Mouse (Mus musculus) intestine, postnatal 0 days (tissue): Measurements from ENCODE around the gene Slc37a3. TPM values are rescaled to one million over a fixed set of nuclear protein-coding genes. Genes with fewer than 3 reads are reported as not detected.

Source experiments
- ATAC-seq: fragments of 200-750 bp; cut with Nextera tagmentation; 2 replicates; pipeline ENCODE4 v1.8.0; 2017; ENCODE audit warnings: mild to moderate bottlenecking, moderate TSS enrichment, moderate library complexity
- H3K27ac ChIP-seq: fragments of 300-500 bp; sonication (generic); 2 replicates; pipeline ENCODE4 v1.5.1; 2014; ENCODE audit warnings: mild to moderate bottlenecking, low read depth, low read length, moderate library complexity
- H3K27me3 ChIP-seq: fragments of 300-500 bp; sonication (generic); replicated peaks from 2 replicates; pipeline ENCODE4 v1.6.1; 2014; ENCODE audit warnings: low read length, mixed read lengths; ENCODE audit not compliant: control insufficient read depth, insufficient read depth
- H3K36me3 ChIP-seq: fragments of 300-500 bp; sonication (generic); 2 replicates; pipeline ENCODE4 v1.6.1; 2014; ENCODE audit warnings: mild to moderate bottlenecking, moderate library complexity; ENCODE audit not compliant: control insufficient read depth, insufficient read depth
- H3K4me1 ChIP-seq: fragments of 300-500 bp; sonication (generic); replicated peaks from 2 replicates; pipeline ENCODE4 v1.6.1; 2014; ENCODE audit warnings: antibody characterized with exemption, low read length, mixed read lengths; ENCODE audit not compliant: control insufficient read depth, insufficient read depth
- H3K4me2 ChIP-seq: fragments of 300-500 bp; sonication (generic); replicated peaks from 2 replicates; pipeline ENCODE4 v1.6.1; 2014; ENCODE audit warnings: low read depth, mild to moderate bottlenecking, moderate library complexity
- H3K4me3 ChIP-seq: fragments of 300-500 bp; sonication (generic); 2 replicates; pipeline ENCODE4 v1.5.1; 2014; ENCODE audit warnings: low read depth, low read length
- H3K9ac ChIP-seq: fragments of 300-500 bp; sonication (generic); 2 replicates; pipeline ENCODE4 v1.6.1; 2014; ENCODE audit warnings: mild to moderate bottlenecking, low read depth, low read length
- H3K9me3 ChIP-seq: fragments of 300-500 bp; sonication (generic); 2 replicates; pipeline ENCODE4 v1.6.1; 2016; ENCODE audit warnings: mixed run types; ENCODE audit not compliant: control insufficient read depth
- CTCF ChIP-seq: sonication (generic); IDR thresholded peaks from 2 replicates; pipeline ENCODE4 v1.5.1; 2016; ENCODE audit warnings: low read depth, mild to moderate bottlenecking, control low read depth, antibody characterized with exemption, moderate library complexity
- WGBS: fragments of 180-500 bp; shearing (Covaris S2); extraction: QIAGEN DNeasy Blood & Tissue Kit; methylation state at CpG from one replicate; pipeline ENCODE4 v1.1.7; 2014; 5-methylcytosine and 5-hydroxymethylcytosine counted together
- polyA plus RNA-seq: library from polyadenylated mRNA; unstranded; fragments of >200 nt; fragmentation: Nextera tagmentation; extraction: Ambion mirVana; gene quantifications from 2 replicates; pipeline ENCODE4 v1.2.1, GENCODE M21; 2015

Slc37a3 gene
- polyA plus RNA-seq, 1 experiment from 2014 or later = 36.1 TPM

DNA sequence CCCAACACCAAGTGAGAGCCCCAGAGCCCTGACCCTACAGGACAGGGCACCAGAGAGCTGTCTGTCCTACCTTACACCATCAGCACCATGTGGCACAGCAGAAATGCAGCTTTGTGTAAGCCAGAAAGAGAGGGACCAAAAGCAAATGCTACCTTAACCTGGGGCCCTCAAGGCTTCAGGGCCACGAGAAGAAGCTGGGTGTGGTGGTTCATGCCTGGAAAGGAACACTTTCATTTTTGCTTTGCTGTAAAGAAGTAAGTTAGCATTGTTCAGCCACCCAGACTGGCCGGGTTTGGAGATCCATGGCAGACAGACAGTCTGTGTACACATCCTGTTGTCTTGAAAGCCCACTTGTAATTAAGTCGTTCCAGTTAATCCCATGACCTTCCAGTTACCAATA, 89.7 kb downstream of the Slc37a3 start:
- H3K36me3 ChIP-seq = no peaks in the 10 kb centered on the region

DNA sequence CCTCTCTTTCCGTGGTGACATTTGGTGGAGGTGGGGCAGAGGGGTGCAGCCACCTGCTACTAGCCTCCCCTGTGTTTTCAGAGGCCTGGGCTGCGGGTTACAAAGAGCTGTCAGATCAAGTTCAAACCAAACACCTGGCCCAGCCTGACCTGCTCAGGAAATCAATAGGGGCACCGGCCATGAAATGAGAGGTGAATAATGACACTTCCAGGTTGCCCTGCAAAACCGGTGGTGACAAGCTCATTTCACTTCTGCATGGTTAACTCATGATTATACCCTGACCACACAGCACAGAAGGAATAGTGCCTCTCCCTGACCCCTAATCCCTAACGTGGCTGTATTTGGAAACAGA, 90.8 kb downstream of the Slc37a3 start:
- TF ChIP-seq CTCF = no peak
- H3K4me1 ChIP-seq = peaks cover 3% of the 10 kb centered on the region; the same call in 1 of the 2 replicates
- H3K27ac ChIP-seq = no peak overlapping the region
- H3K9me3 ChIP-seq = no peaks in the 10 kb centered on the region
- no peak for ATAC-seq
- no peak overlapping the region for H3K4me3 ChIP-seq
- no peak overlapping the region for H3K9ac ChIP-seq
- WGBS = 26% methylated on average over 5 of the region's 5 CpGs
- H3K27me3 ChIP-seq = no peaks in the 10 kb centered on the region
- H3K4me2 ChIP-seq = no peak overlapping the region
- no peaks in the 10 kb centered on the region for H3K36me3 ChIP-seq

More for the DNA sequence above, 89.7 kb downstream of the Slc37a3 start:
- no peak overlapping the region for H3K27ac ChIP-seq
- H3K9ac ChIP-seq = no peak overlapping the region
- no peak overlapping the region for H3K4me3 ChIP-seq
- no peak; the same call in 1 of the 2 replicates for TF ChIP-seq CTCF
- no peak overlapping the region for H3K4me2 ChIP-seq
- H3K9me3 ChIP-seq = no peaks in the 10 kb centered on the region
- 0 out of 2 replicates have a peak, but pooled peaks have one; percentile 35 for ATAC-seq
- WGBS = 40% methylated on average over 3 of the region's 3 CpGs
- peaks cover 3% of the 10 kb centered on the region; the same call in 1 of the 2 replicates for H3K4me1 ChIP-seq
- H3K27me3 ChIP-seq = no peaks in the 10 kb centered on the region

DNA sequence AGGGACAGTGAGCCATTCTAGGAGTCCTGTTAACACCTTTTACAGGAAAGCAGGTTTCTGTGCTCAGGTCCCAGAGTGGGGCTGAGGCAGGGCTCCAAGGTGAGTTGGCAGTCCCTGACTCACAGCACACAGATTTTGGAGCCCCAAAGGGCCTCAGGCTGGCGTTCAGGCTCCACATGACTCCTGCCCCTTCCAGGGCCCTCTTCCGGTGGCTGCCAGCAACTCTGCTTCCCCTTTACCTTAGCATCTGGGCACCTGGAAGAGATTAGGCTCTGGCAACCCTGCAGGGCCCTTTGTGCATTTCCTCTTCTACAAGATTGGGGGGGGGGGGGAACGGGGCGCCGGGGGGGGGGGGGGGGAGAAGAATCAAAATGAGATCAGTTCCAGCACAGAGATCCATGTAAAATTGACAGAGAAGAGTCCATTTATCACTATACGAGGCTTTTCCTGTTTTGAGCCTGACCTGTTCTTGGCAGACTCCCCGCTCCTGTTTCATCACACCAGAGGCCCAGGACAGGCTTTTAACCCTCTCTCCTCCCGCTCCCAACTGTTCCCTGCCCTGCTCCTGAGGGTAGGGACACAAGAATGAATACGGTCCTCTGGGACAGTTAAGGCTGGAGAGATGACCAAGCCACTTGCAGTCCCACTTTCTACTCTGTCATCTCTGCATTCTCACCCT, 91.3 kb downstream of the Slc37a3 start:
- no peak overlapping the region for H3K27ac ChIP-seq
- no peaks in the 10 kb centered on the region for H3K9me3 ChIP-seq
- no peak; the same call in 1 of the 2 replicates for ATAC-seq
- no peak overlapping the region for H3K4me3 ChIP-seq
- no peaks in the 10 kb centered on the region for H3K36me3 ChIP-seq
- WGBS = 14% methylated on average over 7 of the region's 9 CpGs
- H3K4me1 ChIP-seq = peaks cover 3% of the 10 kb centered on the region; the same call in 1 of the 2 replicates
- no peak overlapping the region for H3K9ac ChIP-seq
- H3K4me2 ChIP-seq = no peak overlapping the region
- TF ChIP-seq CTCF = no peak
- no peaks in the 10 kb centered on the region for H3K27me3 ChIP-seq

- H3K27ac ChIP-seq = no peak overlapping the region
- H3K4me2 ChIP-seq = no peak overlapping the region
- WGBS = 93% methylated on average over 3 of the region's 3 CpGs
- no peak for ATAC-seq
- no peaks in the 10 kb centered on the region for H3K9me3 ChIP-seq
- H3K36me3 ChIP-seq = no peaks in the 10 kb centered on the region
- no peaks in the 10 kb centered on the region for H3K27me3 ChIP-seq
- TF ChIP-seq CTCF = no peak
- H3K4me1 ChIP-seq = peaks cover 3% of the 10 kb centered on the region; the same call in 1 of the 2 replicates
- no peak overlapping the region for H3K9ac ChIP-seq
- H3K4me3 ChIP-seq = no peak overlapping the region
These were observed 92.6 kb downstream of the Slc37a3 start for GRCm38 (mm10) chr6:39284836-39285235.

Other genes starting within 250 kb of the Slc37a3 start
- gene Kdm7a, start 170.9 kb downstream of the Slc37a3 start, polyA plus RNA-seq = 2.3 and 2.9 TPM in 2 replicates
- gene Rab19, start 3.5 kb upstream of the Slc37a3 start, polyA plus RNA-seq = 14.0 and 14.7 TPM in 2 replicates
- gene Mkrn1, start 42.8 kb upstream of the Slc37a3 start, polyA plus RNA-seq = 81.9 and 83.1 TPM in 2 replicates
- gene Dennd2a, start 180.2 kb upstream of the Slc37a3 start, polyA plus RNA-seq = 3.8 and 3.9 TPM in 2 replicates
- gene Adck2, start 196.2 kb upstream of the Slc37a3 start, polyA plus RNA-seq = 18.0 and 19.4 TPM in 2 replicates
- gene Gm42420, start 208.1 kb upstream of the Slc37a3 start, polyA plus RNA-seq = 0.60 and 2.0 TPM in 2 replicates
- gene Ndufb2, start 214.9 kb upstream of the Slc37a3 start, polyA plus RNA-seq = 483 and 498 TPM in 2 replicates